Mouse (Mus musculus): ENCODE data around the gene Dhx57. TPM values are rescaled to one million over a fixed set of nuclear protein-coding genes. Genes with fewer than 3 reads are reported as not detected.
A peak's percentile ranks its signal among the peaks of the same experiment; 100 is the strongest.

The Dhx57 gene
- polyA plus RNA-seq, 1 experiment from 2014 or later, result 15.2 TPM

- 10% methylated on average over 5 of the region's 5 CpGs for WGBS
These were observed 84.6 kb downstream of the Dhx57 start for GRCm38 (mm10) chr17:80205657-80206056.

GRCm38 (mm10) chr17:80199160-80199778 is 91.0 kb downstream of the Dhx57 start:
- Histone ChIP-seq H3K9ac (no peak overlapping the region), H3K27ac (ENCODE audit: low read depth) (no peak overlapping the region), H3K9me3 (ENCODE audit: low read depth, low read length) (no peaks in the 10 kb centered on the region), H3K4me1 (ENCODE audit: insufficient read depth) (no peaks in the 10 kb centered on the region), H3K27me3 (ENCODE audit: insufficient read depth, low read length) (no peaks in the 10 kb centered on the region), H3K36me3 (ENCODE audit: insufficient read depth) (peaks cover 74% of the 10 kb centered on the region), H3K4me3 (ENCODE audit: low read depth, low read length) (no peak overlapping the region), H3K4me2 (no peak overlapping the region)
- ATAC-seq (ENCODE audit: insufficient read depth) (peak; percentile 21; the same call in 1 of the 2 replicates), DNase-seq (no peak)
- TF ChIP-seq CTCF (IDR thresholded peaks at IDR 0.05; ENCODE audit: low read depth), result no peak
- WGBS, result 91% methylated on average over 3 of the region's 3 CpGs

More at GRCm38 (mm10) chr17:80205657-80206056, 84.6 kb downstream of the Dhx57 start:
- no peaks in the 10 kb centered on the region for H3K9me3 ChIP-seq (ENCODE audit: low read depth, low read length)
- peak overlapping the region; percentile 99; the same call in 1 of the 2 replicates for H3K27ac ChIP-seq (ENCODE audit: low read depth)
- no peak for DNase-seq
- H3K36me3 ChIP-seq (ENCODE audit: insufficient read depth), result peaks cover 53% of the 10 kb centered on the region
- H3K27me3 ChIP-seq (ENCODE audit: insufficient read depth, low read length), result no peaks in the 10 kb centered on the region
- no peak for ATAC-seq (ENCODE audit: insufficient read depth)
- peak overlapping the region; percentile 99 for H3K9ac ChIP-seq
- H3K4me2 ChIP-seq, result peak overlapping the region; percentile 93
- peak overlapping the region; percentile 97 for H3K4me3 ChIP-seq (ENCODE audit: low read depth, low read length)
- no peak for TF ChIP-seq CTCF (IDR thresholded peaks at IDR 0.05; ENCODE audit: low read depth)
- H3K4me1 ChIP-seq (ENCODE audit: insufficient read depth), result no peaks in the 10 kb centered on the region

DNA sequence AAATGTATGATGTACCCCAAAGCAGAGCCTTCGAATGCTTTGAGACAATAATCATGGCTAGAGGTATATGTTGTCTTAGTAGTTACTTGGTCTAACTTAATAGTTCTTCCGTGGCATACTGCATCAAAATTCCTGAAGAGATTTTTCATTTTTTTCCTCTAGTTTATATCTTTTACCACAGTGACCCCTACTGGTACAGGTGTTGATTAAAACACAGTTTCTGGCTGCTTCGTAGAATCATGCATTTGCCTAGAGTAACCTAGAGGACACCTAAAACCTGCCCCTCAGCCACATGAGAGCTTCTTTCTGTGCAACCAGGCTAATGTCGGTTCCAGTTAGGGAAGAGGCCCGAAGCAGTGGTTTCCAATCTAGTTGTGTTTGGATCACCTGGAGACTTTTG is 97.2 kb downstream of the Dhx57 start:
- WGBS, result 65% methylated on average over 5 of the region's 5 CpGs

More for the DNA sequence above, 97.2 kb downstream of the Dhx57 start:
- H3K4me2 ChIP-seq, result no peak overlapping the region
- DNase-seq (peak; percentile 80), ATAC-seq (ENCODE audit: insufficient read depth) (no peak)
- TF ChIP-seq CTCF (IDR thresholded peaks at IDR 0.05; ENCODE audit: low read depth), result peak; percentile 49
- H3K9me3 ChIP-seq (ENCODE audit: low read depth, low read length), result no peaks in the 10 kb centered on the region
- no peaks in the 10 kb centered on the region for H3K27me3 ChIP-seq (ENCODE audit: insufficient read depth, low read length)
- H3K4me1 ChIP-seq (ENCODE audit: insufficient read depth), result no peaks in the 10 kb centered on the region
- no peak overlapping the region for H3K27ac ChIP-seq (ENCODE audit: low read depth)
- no peak overlapping the region for H3K4me3 ChIP-seq (ENCODE audit: low read depth, low read length)
- peaks cover 19% of the 10 kb centered on the region for H3K36me3 ChIP-seq (ENCODE audit: insufficient read depth)
- no peak overlapping the region for H3K9ac ChIP-seq

Other genes with a start within 250 kb of the Dhx57 start
- gene Hnrnpll, start 228.1 kb downstream of the Dhx57 start, polyA plus RNA-seq (2014; fragmentation: Nextera tagmentation; extraction: Ambion mirVana), result 92.3 and 93.1 TPM in 2 replicates
- 15.8 and 19.2 TPM in 2 replicates for gene Galm, start 163.0 kb downstream of the Dhx57 start, polyA plus RNA-seq (2014; fragmentation: Nextera tagmentation; extraction: Ambion mirVana)
- gene Srsf7, start 83.2 kb downstream of the Dhx57 start, polyA plus RNA-seq (2014; fragmentation: Nextera tagmentation; extraction: Ambion mirVana), result 732 and 736 TPM in 2 replicates
- 0.07 TPM in 1 of 2 replicates, not detected in the other for gene Ttc39d, start 83.0 kb downstream of the Dhx57 start, polyA plus RNA-seq (2014; fragmentation: Nextera tagmentation; extraction: Ambion mirVana)
- 45.5 and 46.7 TPM in 2 replicates for gene Gemin6, start 66.0 kb downstream of the Dhx57 start, polyA plus RNA-seq (2014; fragmentation: Nextera tagmentation; extraction: Ambion mirVana)
- gene Morn2, start 273 bp downstream of the Dhx57 start, polyA plus RNA-seq (2014; fragmentation: Nextera tagmentation; extraction: Ambion mirVana), result 30.5 and 32.8 TPM in 2 replicates
- gene Arhgef33, start 16.9 kb upstream of the Dhx57 start, polyA plus RNA-seq (2014; fragmentation: Nextera tagmentation; extraction: Ambion mirVana), result 0.61 and 0.74 TPM in 2 replicates
- gene Gm10190, start 83.1 kb upstream of the Dhx57 start, polyA plus RNA-seq (2014; fragmentation: Nextera tagmentation; extraction: Ambion mirVana), result 2.1 and 2.4 TPM in 2 replicates
- 8.5 and 8.7 TPM in 2 replicates for gene Sos1, start 190.0 kb upstream of the Dhx57 start, polyA plus RNA-seq (2014; fragmentation: Nextera tagmentation; extraction: Ambion mirVana)